Mouse (Mus musculus) olfactory bulb, adult 2 months (tissue): ENCODE data around the gene Fabp1. TPM values are rescaled to one million over a fixed set of nuclear protein-coding genes. Genes with fewer than 3 reads are reported as not detected.

Experiments used
- H3K27ac ChIP-seq: fragments of 200-500 bp; 2 replicates; pipeline ENCODE4 v1.5.1; 2012; ENCODE audit warnings: low read depth, low read length; ENCODE audit not compliant: insufficient read depth
- H3K4me1 ChIP-seq: fragments of 200-500 bp; 2 replicates; pipeline ENCODE4 v1.6.1; 2012; ENCODE audit warnings: low read length; ENCODE audit not compliant: control insufficient read depth, insufficient read depth
- H3K4me3 ChIP-seq: fragments of 200-500 bp; 2 replicates; pipeline ENCODE4 v1.5.1; 2012; ENCODE audit warnings: mild to moderate bottlenecking, low read depth, low read length, moderate library complexity; ENCODE audit not compliant: insufficient read depth
- CTCF ChIP-seq: fragments of 200-500 bp; IDR thresholded peaks from 2 replicates; pipeline ENCODE4 v1.5.1; 2012; ENCODE audit warnings: low read depth, mild to moderate bottlenecking, low read length, moderate library complexity; ENCODE audit not compliant: insufficient read depth
- POLR2A ChIP-seq: fragments of 200-500 bp; IDR thresholded peaks from 2 replicates; pipeline ENCODE4 v1.6.1; 2012; ENCODE audit warnings: mild to moderate bottlenecking, low read depth, low read length, moderate library complexity; ENCODE audit not compliant: insufficient read depth
- WGBS: fragments of 180-500 bp; shearing (Covaris S2); methylation state at CpG from one replicate; pipeline ENCODE4 v1.1.7; 2018; 5-methylcytosine and 5-hydroxymethylcytosine counted together
- polyA plus RNA-seq: library from polyadenylated mRNA; stranded (reverse); fragments of >200 nt; gene quantifications from 2 replicates; pipeline ENCODE4 v1.2.4, GENCODE M21; 2012; ENCODE audit warnings: low replicate concordance; ENCODE audit not compliant: missing spikeins, insufficient read depth, insufficient read length

Fabp1 gene
- polyA plus RNA-seq, 1 experiment = not detected

GRCm38 (mm10) chr6:71201925-71202324 lies 2.3 kb downstream of the Fabp1 start:
- TF ChIP-seq CTCF (no peak), POLR2A (no peak)
- H3K27ac ChIP-seq = no peak overlapping the region
- WGBS = 64% methylated on average over 5 of the region's 5 CpGs

GRCm38 (mm10) chr6:71203674-71204073 lies 4.0 kb downstream of the Fabp1 start:
- no peak for TF ChIP-seq POLR2A
- TF ChIP-seq CTCF = no peak
- Histone ChIP-seq H3K4me3 (no peak overlapping the region), H3K27ac (no peak overlapping the region), H3K4me1 (no peaks in the 10 kb centered on the region)
- 86% methylated on average over 5 of the region's 5 CpGs for WGBS

More at GRCm38 (mm10) chr6:71201925-71202324, 2.3 kb downstream of the Fabp1 start:
- Histone ChIP-seq H3K4me1 (no peaks in the 10 kb centered on the region), H3K4me3 (no peak overlapping the region)

DNA sequence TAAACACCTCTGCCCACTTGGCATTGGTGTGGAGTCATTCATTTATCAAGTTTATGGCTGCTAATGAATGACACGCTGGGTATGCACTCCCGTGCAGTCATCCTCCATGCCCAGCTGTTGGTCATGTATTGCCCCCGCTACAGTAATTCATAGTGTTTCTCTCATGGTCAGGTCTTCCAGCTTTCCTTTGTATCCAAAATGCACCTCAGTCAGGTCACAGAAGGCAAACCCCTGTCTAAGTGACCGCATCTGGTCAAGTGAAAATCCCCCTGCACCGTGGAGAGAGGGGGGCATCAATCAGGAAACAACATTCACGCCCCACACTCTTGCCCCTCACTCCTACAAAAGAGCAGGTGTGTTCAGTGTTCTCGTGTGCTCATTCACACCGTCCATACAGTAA lies 4.5 kb downstream of the Fabp1 start:
- Histone ChIP-seq H3K4me3 (no peak overlapping the region), H3K27ac (no peak overlapping the region), H3K4me1 (no peaks in the 10 kb centered on the region)
- TF ChIP-seq POLR2A (no peak), CTCF (no peak)
- WGBS = 96% methylated on average over 8 of the region's 8 CpGs

GRCm38 (mm10) chr6:71208691-71209090 lies 9.1 kb downstream of the Fabp1 start:
- 84% methylated on average over 2 of the region's 2 CpGs for WGBS
- Histone ChIP-seq H3K4me1 (no peaks in the 10 kb centered on the region), H3K4me3 (no peak overlapping the region), H3K27ac (no peak overlapping the region)
- TF ChIP-seq POLR2A (no peak), CTCF (no peak)

DNA sequence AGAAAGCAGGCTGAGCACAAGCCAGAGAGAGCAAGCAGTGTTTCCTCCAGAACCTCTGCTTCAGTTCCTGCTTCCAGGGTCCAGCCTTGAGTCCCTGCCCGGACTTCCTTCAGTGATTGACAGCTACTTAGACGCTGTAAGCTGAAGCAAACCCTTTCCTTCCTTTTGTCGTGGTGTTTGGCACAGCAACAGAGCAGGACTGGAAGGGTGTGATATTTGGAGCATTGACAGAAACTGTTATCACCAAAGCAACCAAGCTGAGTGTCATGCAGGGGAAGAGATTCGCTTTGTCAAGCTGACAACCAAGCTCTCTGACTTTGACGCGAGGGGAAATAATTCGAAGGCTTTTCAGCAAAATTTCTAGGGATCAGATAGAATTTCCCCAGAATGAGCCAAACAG lies 12.3 kb downstream of the Fabp1 start:
- no peaks in the 10 kb centered on the region for H3K4me1 ChIP-seq
- H3K27ac ChIP-seq = no peak overlapping the region
- 51% methylated on average over 7 of the region's 7 CpGs for WGBS
- TF ChIP-seq CTCF (no peak), POLR2A (no peak)
- H3K4me3 ChIP-seq = no peak overlapping the region

DNA sequence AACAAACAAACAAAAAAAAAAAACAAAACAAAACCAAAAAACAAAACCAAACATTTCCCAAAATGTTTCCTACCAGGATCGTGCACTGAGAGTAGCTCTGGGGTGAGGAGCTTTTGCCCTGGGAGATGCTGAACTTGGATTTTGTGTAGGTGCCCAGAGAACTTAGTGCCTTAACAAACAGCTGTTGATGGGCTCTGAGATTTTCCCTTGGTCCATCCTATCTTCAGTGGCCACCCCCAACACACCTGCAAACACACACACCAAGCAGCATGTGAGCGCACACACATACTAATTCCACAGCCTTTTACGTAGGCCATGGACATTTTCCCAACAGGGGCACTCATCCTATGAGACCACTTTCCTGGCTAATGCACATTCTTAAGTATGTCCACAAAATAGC lies 12.8 kb downstream of the Fabp1 start:
- Histone ChIP-seq H3K27ac (no peak overlapping the region), H3K4me3 (no peak overlapping the region), H3K4me1 (no peaks in the 10 kb centered on the region)
- TF ChIP-seq CTCF (no peak), POLR2A (no peak)
- over 99% methylated on average over 3 of the region's 3 CpGs for WGBS

GRCm38 (mm10) chr6:71221501-71221900 lies 21.9 kb downstream of the Fabp1 start:
- Histone ChIP-seq H3K4me3 (no peak overlapping the region), H3K27ac (no peak overlapping the region), H3K4me1 (no peaks in the 10 kb centered on the region)
- WGBS = 88% methylated on average over 4 of the region's 4 CpGs
- TF ChIP-seq POLR2A = no peak
- TF ChIP-seq CTCF = no peak

GRCm38 (mm10) chr6:71224184-71224943 lies 24.7 kb downstream of the Fabp1 start:
- 72% methylated on average over 3 of the region's 3 CpGs for WGBS
- TF ChIP-seq POLR2A (no peak), CTCF (no peak)

DNA sequence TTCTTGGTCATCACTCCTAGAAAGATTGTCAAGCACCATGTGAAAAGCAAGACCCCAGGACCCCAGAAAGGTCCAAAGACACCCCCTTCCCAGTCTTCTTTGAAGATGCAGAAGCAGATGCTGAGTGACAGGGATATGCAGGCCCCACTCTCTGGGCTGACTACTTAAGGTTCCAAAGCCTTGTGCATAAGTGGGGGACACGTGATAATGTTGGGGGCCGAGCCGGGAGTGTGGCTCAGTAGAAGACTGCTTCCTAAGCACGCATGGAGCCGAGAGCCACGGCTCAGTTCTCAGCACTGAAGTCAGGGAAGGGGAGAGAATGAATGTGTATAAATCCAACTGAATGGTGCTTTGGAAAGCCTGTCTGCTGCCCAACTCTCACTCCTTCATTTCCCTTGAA lies 26.9 kb downstream of the Fabp1 start:
- WGBS = 44% methylated on average over 6 of the region's 6 CpGs
- peaks cover 4% of the 10 kb centered on the region; the same call in 1 of the 2 replicates for H3K4me1 ChIP-seq
- H3K27ac ChIP-seq = no peak overlapping the region
- no peak overlapping the region for H3K4me3 ChIP-seq
- TF ChIP-seq CTCF = no peak
- TF ChIP-seq POLR2A = no peak

More at GRCm38 (mm10) chr6:71224184-71224943, 24.7 kb downstream of the Fabp1 start:
- peaks cover 4% of the 10 kb centered on the region; the same call in 1 of the 2 replicates for H3K4me1 ChIP-seq
- H3K4me3 ChIP-seq = no peak overlapping the region
- no peak overlapping the region for H3K27ac ChIP-seq

- H3K4me1 ChIP-seq = peaks cover 4% of the 10 kb centered on the region; the same call in 1 of the 2 replicates
- H3K4me3 ChIP-seq = no peak overlapping the region
- H3K27ac ChIP-seq = no peak overlapping the region
- TF ChIP-seq CTCF (no peak), POLR2A (no peak)
- 28% methylated on average over 7 of the region's 7 CpGs for WGBS
Measured at GRCm38 (mm10) chr6:71227157-71227770, 27.6 kb downstream of the Fabp1 start.
